Comparison of ENCODE assay signal across 9 mouse cellular contexts in the genomic region with DNA sequence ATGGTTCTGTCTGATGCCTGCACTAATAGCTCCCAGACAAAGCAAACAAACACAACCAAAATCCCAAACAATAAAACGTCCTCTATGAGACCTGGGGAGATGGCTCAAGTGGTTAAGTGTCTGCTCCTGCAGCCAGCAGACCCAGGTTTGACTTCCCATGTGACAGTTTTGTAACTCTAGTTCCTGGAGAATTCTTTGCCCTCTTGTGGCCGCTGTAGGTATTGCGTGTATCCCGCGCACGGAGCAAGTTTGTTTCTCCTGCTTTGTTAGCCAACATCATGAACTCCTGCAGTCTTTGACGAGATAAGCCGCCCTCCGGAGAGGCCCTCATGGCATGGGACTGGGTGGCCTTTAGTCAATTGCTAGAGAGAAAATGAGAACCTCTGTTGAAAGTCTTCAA. TPM values are rescaled to one million over a fixed set of nuclear protein-coding genes. Genes with fewer than 3 reads are reported as not detected.
DNase-seq lines count a peak whose midpoint lies in the region; ATAC-seq and TF ChIP-seq lines count a peak whose summit lies in the region.
"Had no signal": no experiment of that assay in that cellular context is flagged by ENCODE, and none has a peak within 500 bp of the region (broad histone marks: within the 10 kb centered on the region; RNA-seq: fewer than 3 reads in every experiment).

No protein-coding gene starts in this region.

- H3K4me1 ChIP-seq in kidney, embryonic 16.5 days (ENCODE audit: insufficient read depth, low read length) = peaks cover 3% of the 10 kb centered on the region; the same call in 1 of the 2 replicates
- H3K4me1 ChIP-seq in G1E (ENCODE audit: insufficient read depth, low read depth, low read length) = peaks cover 15% of the 10 kb centered on the region
- H3K4me1 ChIP-seq in heart, adult 2 months (ENCODE audit: control insufficient read depth, insufficient read depth, low read length) = no peaks in the 10 kb centered on the region

- no peak for TF ChIP-seq EP300 in heart, adult 2 months (IDR thresholded peaks at IDR 0.05; ENCODE audit: insufficient read depth, low read depth, low read length)

- TF ChIP-seq CTCF in G1E (IDR thresholded peaks at IDR 0.05; ENCODE audit: low read depth, low read length) = peak; percentile 75
- TF ChIP-seq CTCF in heart, adult 2 months (IDR thresholded peaks at IDR 0.05) = peak; percentile 92
- peak; percentile 87 for TF ChIP-seq CTCF in left cerebral cortex, adult 2 months (IDR thresholded peaks at IDR 0.05)

- H3K36me3 ChIP-seq in kidney, embryonic 16.5 days (ENCODE audit: insufficient read depth, low read length) = no peaks in the 10 kb centered on the region
- H3K36me3 ChIP-seq in G1E (replicated peaks) = no peaks in the 10 kb centered on the region
- no peaks in the 10 kb centered on the region for H3K36me3 ChIP-seq in heart, adult 2 months (ENCODE audit: control insufficient read depth, insufficient read depth, low read length)
- H3K36me3 ChIP-seq: embryonic facial prominence, embryonic 13.5 days had no signal

- H3K27me3 ChIP-seq in kidney, embryonic 16.5 days (ENCODE audit: insufficient read depth, low read length) = no peaks in the 10 kb centered on the region
- peaks cover 20% of the 10 kb centered on the region for H3K27me3 ChIP-seq in G1E (ENCODE audit: insufficient read depth, low read length)
- H3K27me3 ChIP-seq in heart, adult 2 months (ENCODE audit: control insufficient read depth, insufficient read depth, low read length) = no peaks in the 10 kb centered on the region
- H3K27me3 ChIP-seq: embryonic facial prominence, embryonic 13.5 days had no signal

- peak; percentile 56 for DNase-seq in kidney, adult 11 months
- peak; percentile 48 for DNase-seq in G1E (ENCODE audit: low spot score)
- DNase-seq in cerebellum, postnatal 14 days = peak; percentile 85 to 89
- DNase-seq in heart, adult 2 months = peak; percentile 57 to 81
- DNase-seq in left cerebral cortex, adult 2 months (ENCODE audit: extremely low spot score in 1 of 2, low spot score in 2 of 2) = peak; percentile 68 to 79
- peak; percentile 83 for DNase-seq in mesoderm, embryonic 11.5 days (ENCODE audit: low read depth, low spot score)
- DNase-seq in telencephalon, adult 2 months (ENCODE audit: low read depth, low spot score) = peak; percentile 34

- no peak overlapping the region for H3K4me3 ChIP-seq in kidney, embryonic 16.5 days (ENCODE audit: low read length)
- no peak overlapping the region for H3K4me3 ChIP-seq in G1E (ENCODE audit: low read depth, low read length)
- H3K4me3 ChIP-seq in heart, adult 2 months = no peak overlapping the region
- no peak overlapping the region for H3K4me3 ChIP-seq in left cerebral cortex, adult 2 months
- H3K4me3 ChIP-seq: embryonic facial prominence, embryonic 13.5 days had no signal

- no peak overlapping the region for H3K4me2 ChIP-seq in kidney, embryonic 16.5 days (replicated peaks; ENCODE audit: low read depth, low read length)
- H3K4me2 ChIP-seq: embryonic facial prominence, embryonic 13.5 days had no signal

- H3K9ac ChIP-seq in kidney, embryonic 16.5 days (replicated peaks; ENCODE audit: low read length) = no peak overlapping the region
- no peak overlapping the region for H3K9ac ChIP-seq in heart, adult 2 months (ENCODE audit: low read depth, low read length)
- H3K9ac ChIP-seq: embryonic facial prominence, embryonic 13.5 days had no signal

- no peaks in the 10 kb centered on the region for H3K9me3 ChIP-seq in kidney, embryonic 16.5 days (ENCODE audit: low read length)
- H3K9me3 ChIP-seq in G1E (replicated peaks) = no peaks in the 10 kb centered on the region
- H3K9me3 ChIP-seq: embryonic facial prominence, embryonic 13.5 days had no signal

- intact Hi-C loops in heart, adult 2 months (cut with DNase I) = loop anchor here (1.0 kb wide), 1 partner anchor 89 kb away; no protein-coding TSS in a partner anchor
- intact Hi-C loops in left cerebral cortex, adult 2 months (cut with DNase I) = no loop called here

- 4% methylated on average over 9 of the region's 9 CpGs for WGBS in kidney, embryonic 16.5 days
- WGBS in heart, adult 2 months = 1% methylated on average over 9 of the region's 9 CpGs

- no peak for ATAC-seq in kidney, embryonic 16.5 days (ENCODE audit: low FRiP score, low TSS enrichment)
- ATAC-seq in G1E (ENCODE audit: extremely low read depth, insufficient number of reproducible peaks, low FRiP score, poor library complexity, severe bottlenecking) = no peak

- no peak for TF ChIP-seq POLR2A in heart, adult 2 months (IDR thresholded peaks at IDR 0.05; ENCODE audit: insufficient read depth, low read depth, low read length)

- no peak overlapping the region for H3K27ac ChIP-seq in kidney, embryonic 16.5 days (ENCODE audit: low read length)
- H3K27ac ChIP-seq in heart, adult 2 months = no peak overlapping the region
- no peak overlapping the region for H3K27ac ChIP-seq in left cerebral cortex, adult 2 months
- H3K27ac ChIP-seq: embryonic facial prominence, embryonic 13.5 days had no signal

- H3K79me2 ChIP-seq in heart, adult 2 months (replicated peaks; ENCODE audit: control insufficient read depth, insufficient read depth, low read length) = no peaks in the 10 kb centered on the region

RNA-seq across cellular contexts. Expression of a gene that starts 20.2 kb away (rescaled TPM):
- 730 and 733 TPM in 2 replicates for polyA plus RNA-seq in kidney, embryonic 16.5 days (2015; fragmentation: Nextera tagmentation; extraction: Ambion mirVana)
- total RNA-seq in G1E (2014; fragmentation: Nextera tagmentation) = 933 and 945 TPM in 2 replicates
- total RNA-seq in G1E (2017) = 1,738 and 1,944 TPM in 2 replicates
- polyA plus RNA-seq in G1E (2012) = 1,480 and 1,513 TPM in 2 replicates
- 100 to 1,000 TPM; 251 to 299 TPM for total RNA-seq in heart, adult 2 months (2021)
- 206 and 222 TPM in 2 replicates for polyA plus RNA-seq in heart, adult 2 months (2012; rRNA removed)
- total RNA-seq in left cerebral cortex, adult 2 months (2021) = 100 to 1,000 TPM; 268 to 280 TPM

RNA-seq across cellular contexts. Expression of a gene that starts 51.9 kb away (rescaled TPM):
- polyA plus RNA-seq in kidney, embryonic 16.5 days (2015; fragmentation: Nextera tagmentation; extraction: Ambion mirVana) = 1.8 TPM in 2 replicates
- total RNA-seq in G1E (2014; fragmentation: Nextera tagmentation) (0.19 TPM in 1 of 2 replicates, not detected in the other), G1E (2017) (0.22 and 0.23 TPM in 2 replicates)
- not detected in 2 replicates for polyA plus RNA-seq in G1E (2012)
- total RNA-seq in heart, adult 2 months (2021) = under 1 TPM in 1 of 2 experiments, not detected in 1; 0.07 TPM
- 0.23 and 0.26 TPM in 2 replicates for polyA plus RNA-seq in heart, adult 2 months (2012; rRNA removed)
- 1 to 10 TPM; 4.9 to 8.1 TPM for total RNA-seq in left cerebral cortex, adult 2 months (2021)

Comparison
In these comparisons a context has a peak if more than half of its experiments do, and no peak if none do; other contexts are left out.
1. DNase-seq: peak in every context shown above with its lines; median percentile 87 in cerebellum, postnatal 14 days; 83 in mesoderm, embryonic 11.5 days; 74 in left cerebral cortex, adult 2 months; 69 in heart, adult 2 months; 56 in kidney, adult 11 months; 48 in G1E; 34 in telencephalon, adult 2 months.
2. RNA of a gene that starts 51.9 kb away (total RNA-seq): 4.9 to 8.1 TPM in left cerebral cortex, adult 2 months; 0.19 to 0.23 TPM in G1E and 0.07 TPM in heart, adult 2 months; every median in the first group is over 4 times any median in the second.
3. Peak in every context shown above with its lines, with median percentiles within 50 percentile points of each other: CTCF ChIP-seq.